Mouse (Mus musculus): ENCODE results near the gene Gdpd5. TPM values are rescaled to one million over a fixed set of nuclear protein-coding genes. Genes with fewer than 3 reads are reported as not detected.
A peak's percentile ranks its signal among the peaks of the same experiment; 100 is the strongest.

The Gdpd5 gene
- polyA plus RNA-seq, 1 experiment from 2014 or later: 18.6 TPM

- H3K9me3 ChIP-seq (ENCODE audit: control insufficient read depth, low read length): no peaks in the 10 kb centered on the region
- no peak overlapping the region for H3K4me3 ChIP-seq (ENCODE audit: low read depth, low read length)
- H3K4me1 ChIP-seq (replicated peaks; ENCODE audit: control insufficient read depth, insufficient read depth, low read length): peaks cover 15% of the 10 kb centered on the region; the same call in 1 of the 2 replicates
- H3K9ac ChIP-seq (ENCODE audit: low read length): no peak overlapping the region
- DNase-seq (ENCODE audit: low spot score) (no peak), ATAC-seq (replicated peaks; ENCODE audit: low FRiP score, low TSS enrichment, low read depth) (no peak)
- H3K27me3 ChIP-seq (replicated peaks; ENCODE audit: control insufficient read depth, insufficient read depth, low read length): no peaks in the 10 kb centered on the region
- H3K36me3 ChIP-seq (ENCODE audit: control insufficient read depth, insufficient read depth, low read length): peaks cover 3% of the 10 kb centered on the region; the same call in 1 of the 2 replicates
- H3K27ac ChIP-seq (ENCODE audit: low read depth): no peak overlapping the region
- 57% methylated on average over 2 of the region's 2 CpGs for WGBS
- H3K4me2 ChIP-seq (ENCODE audit: low read length): no peak overlapping the region
Measured at GRCm38 (mm10) chr7:99392696-99393095, 11.5 kb downstream of the Gdpd5 start.

- DNase-seq (ENCODE audit: low spot score) (no peak), ATAC-seq (replicated peaks; ENCODE audit: low FRiP score, low TSS enrichment, low read depth) (no peak)
- H3K9ac ChIP-seq (ENCODE audit: low read length): no peak overlapping the region
- peaks cover 15% of the 10 kb centered on the region; the same call in 1 of the 2 replicates for H3K4me1 ChIP-seq (replicated peaks; ENCODE audit: control insufficient read depth, insufficient read depth, low read length)
- H3K4me2 ChIP-seq (ENCODE audit: low read length): no peak overlapping the region
- H3K36me3 ChIP-seq (ENCODE audit: control insufficient read depth, insufficient read depth, low read length): peaks cover 3% of the 10 kb centered on the region; the same call in 1 of the 2 replicates
- no peak overlapping the region; the same call in 1 of the 2 replicates for H3K27ac ChIP-seq (ENCODE audit: low read depth)
- H3K27me3 ChIP-seq (replicated peaks; ENCODE audit: control insufficient read depth, insufficient read depth, low read length): no peaks in the 10 kb centered on the region
- WGBS: 60% methylated on average over 13 of the region's 13 CpGs
- no peak overlapping the region for H3K4me3 ChIP-seq (ENCODE audit: low read depth, low read length)
- no peaks in the 10 kb centered on the region for H3K9me3 ChIP-seq (ENCODE audit: control insufficient read depth, low read length)
Measured at GRCm38 (mm10) chr7:99393711-99394325, 12.6 kb downstream of the Gdpd5 start.

GRCm38 (mm10) chr7:99395385-99395784 is 14.2 kb downstream of the Gdpd5 start:
- Histone ChIP-seq H3K4me3 (ENCODE audit: low read depth, low read length) (no peak overlapping the region), H3K9ac (ENCODE audit: low read length) (no peak overlapping the region), H3K27ac (ENCODE audit: low read depth) (no peak overlapping the region), H3K9me3 (ENCODE audit: control insufficient read depth, low read length) (no peaks in the 10 kb centered on the region), H3K4me1 (replicated peaks; ENCODE audit: control insufficient read depth, insufficient read depth, low read length) (peaks cover 12% of the 10 kb centered on the region; the same call in 1 of the 2 replicates), H3K27me3 (replicated peaks; ENCODE audit: control insufficient read depth, insufficient read depth, low read length) (no peaks in the 10 kb centered on the region), H3K4me2 (ENCODE audit: low read length) (no peak overlapping the region), H3K36me3 (ENCODE audit: control insufficient read depth, insufficient read depth, low read length) (peaks cover 3% of the 10 kb centered on the region; the same call in 1 of the 2 replicates)
- DNase-seq (ENCODE audit: low spot score) (no peak), ATAC-seq (replicated peaks; ENCODE audit: low FRiP score, low TSS enrichment, low read depth) (no peak)
- WGBS: 85% methylated on average over 4 of the region's 4 CpGs

GRCm38 (mm10) chr7:99395908-99396616 is 14.8 kb downstream of the Gdpd5 start:
- WGBS: 84% methylated on average over 11 of the region's 11 CpGs
- Histone ChIP-seq H3K9me3 (ENCODE audit: control insufficient read depth, low read length) (no peaks in the 10 kb centered on the region), H3K9ac (ENCODE audit: low read length) (no peak overlapping the region), H3K27me3 (replicated peaks; ENCODE audit: control insufficient read depth, insufficient read depth, low read length) (no peaks in the 10 kb centered on the region), H3K27ac (ENCODE audit: low read depth) (no peak overlapping the region), H3K4me3 (ENCODE audit: low read depth, low read length) (no peak overlapping the region), H3K36me3 (ENCODE audit: control insufficient read depth, insufficient read depth, low read length) (peaks cover 3% of the 10 kb centered on the region; the same call in 1 of the 2 replicates), H3K4me1 (replicated peaks; ENCODE audit: control insufficient read depth, insufficient read depth, low read length) (peaks cover 12% of the 10 kb centered on the region), H3K4me2 (ENCODE audit: low read length) (no peak overlapping the region)
- no peak for ATAC-seq (replicated peaks; ENCODE audit: low FRiP score, low TSS enrichment, low read depth)
- DNase-seq (ENCODE audit: low spot score): no peak

GRCm38 (mm10) chr7:99396994-99397659 is 15.9 kb downstream of the Gdpd5 start:
- 73% methylated on average over 11 of the region's 11 CpGs for WGBS
- ATAC-seq (replicated peaks; ENCODE audit: low FRiP score, low TSS enrichment, low read depth) (no peak), DNase-seq (ENCODE audit: low spot score) (no peak)
- Histone ChIP-seq H3K36me3 (ENCODE audit: control insufficient read depth, insufficient read depth, low read length) (peaks cover 3% of the 10 kb centered on the region; the same call in 1 of the 2 replicates), H3K27ac (ENCODE audit: low read depth) (no peak overlapping the region), H3K4me3 (ENCODE audit: low read depth, low read length) (no peak overlapping the region), H3K4me1 (replicated peaks; ENCODE audit: control insufficient read depth, insufficient read depth, low read length) (peaks cover 15% of the 10 kb centered on the region), H3K4me2 (ENCODE audit: low read length) (no peak overlapping the region), H3K9me3 (ENCODE audit: control insufficient read depth, low read length) (no peaks in the 10 kb centered on the region), H3K27me3 (replicated peaks; ENCODE audit: control insufficient read depth, insufficient read depth, low read length) (no peaks in the 10 kb centered on the region), H3K9ac (ENCODE audit: low read length) (no peak overlapping the region)

GRCm38 (mm10) chr7:99401373-99401772 is 20.2 kb downstream of the Gdpd5 start:
- Histone ChIP-seq H3K27ac (ENCODE audit: low read depth) (no peak overlapping the region), H3K27me3 (replicated peaks; ENCODE audit: control insufficient read depth, insufficient read depth, low read length) (no peaks in the 10 kb centered on the region), H3K36me3 (ENCODE audit: control insufficient read depth, insufficient read depth, low read length) (no peaks in the 10 kb centered on the region), H3K4me1 (replicated peaks; ENCODE audit: control insufficient read depth, insufficient read depth, low read length) (peaks cover 18% of the 10 kb centered on the region), H3K9me3 (ENCODE audit: control insufficient read depth, low read length) (no peaks in the 10 kb centered on the region), H3K9ac (ENCODE audit: low read length) (no peak overlapping the region), H3K4me2 (ENCODE audit: low read length) (no peak overlapping the region), H3K4me3 (ENCODE audit: low read depth, low read length) (no peak overlapping the region)
- WGBS: 48% methylated on average over 8 of the region's 8 CpGs
- no peak for DNase-seq (ENCODE audit: low spot score)
- ATAC-seq (replicated peaks; ENCODE audit: low FRiP score, low TSS enrichment, low read depth): 0 out of 2 replicates have a peak, but pooled peaks have one; percentile 25

GRCm38 (mm10) chr7:99402477-99402876 is 21.3 kb downstream of the Gdpd5 start:
- Histone ChIP-seq H3K9me3 (ENCODE audit: control insufficient read depth, low read length) (no peaks in the 10 kb centered on the region), H3K27me3 (replicated peaks; ENCODE audit: control insufficient read depth, insufficient read depth, low read length) (no peaks in the 10 kb centered on the region), H3K27ac (ENCODE audit: low read depth) (no peak overlapping the region), H3K4me3 (ENCODE audit: low read depth, low read length) (no peak overlapping the region), H3K9ac (ENCODE audit: low read length) (no peak overlapping the region), H3K36me3 (ENCODE audit: control insufficient read depth, insufficient read depth, low read length) (no peaks in the 10 kb centered on the region), H3K4me1 (replicated peaks; ENCODE audit: control insufficient read depth, insufficient read depth, low read length) (peaks cover 14% of the 10 kb centered on the region), H3K4me2 (ENCODE audit: low read length) (no peak overlapping the region)
- no peak for DNase-seq (ENCODE audit: low spot score)
- 70% methylated on average over 6 of the region's 6 CpGs for WGBS
- ATAC-seq (replicated peaks; ENCODE audit: low FRiP score, low TSS enrichment, low read depth): no peak

- DNase-seq (ENCODE audit: low spot score): no peak
- Histone ChIP-seq H3K9me3 (ENCODE audit: control insufficient read depth, low read length) (no peaks in the 10 kb centered on the region), H3K36me3 (ENCODE audit: control insufficient read depth, insufficient read depth, low read length) (no peaks in the 10 kb centered on the region), H3K4me2 (ENCODE audit: low read length) (no peak overlapping the region), H3K27ac (ENCODE audit: low read depth) (no peak overlapping the region), H3K9ac (ENCODE audit: low read length) (no peak overlapping the region), H3K27me3 (replicated peaks; ENCODE audit: control insufficient read depth, insufficient read depth, low read length) (no peaks in the 10 kb centered on the region), H3K4me1 (replicated peaks; ENCODE audit: control insufficient read depth, insufficient read depth, low read length) (peaks cover 16% of the 10 kb centered on the region), H3K4me3 (ENCODE audit: low read depth, low read length) (no peak overlapping the region)
- no peak for ATAC-seq (replicated peaks; ENCODE audit: low FRiP score, low TSS enrichment, low read depth)
- WGBS: 83% methylated on average over 7 of the region's 7 CpGs
Measured at GRCm38 (mm10) chr7:99403254-99403653, 22.0 kb downstream of the Gdpd5 start.
